Mouse (Mus musculus) C2C12 (cell line): ENCODE data around the gene Fbxo22.

ENCODE experiments used
- CTCF ChIP-seq: IDR thresholded peaks from one replicate; pipeline ENCODE4 v1.5.1; 2011; ENCODE audit not compliant: control insufficient read depth, insufficient read depth, insufficient read length
- MAX ChIP-seq: IDR thresholded peaks from one replicate; pipeline ENCODE4 v1.6.1; 2011; ENCODE audit warnings: mild to moderate bottlenecking, control low read depth
- MYOD1 ChIP-seq: IDR thresholded peaks from one replicate; pipeline ENCODE4 v1.6.1; 2011; ENCODE audit warnings: low read depth; ENCODE audit not compliant: control insufficient read depth, insufficient read length
- MYOG ChIP-seq: IDR thresholded peaks from one replicate; pipeline ENCODE4 v1.6.1; 2011; ENCODE audit not compliant: control insufficient read depth, insufficient read length; ENCODE audit errors: extremely low read depth
- USF1 ChIP-seq: IDR thresholded peaks from one replicate; pipeline ENCODE4 v1.6.1; 2011; ENCODE audit warnings: low read depth, mild to moderate bottlenecking, control low read depth, moderate library complexity

DNA sequence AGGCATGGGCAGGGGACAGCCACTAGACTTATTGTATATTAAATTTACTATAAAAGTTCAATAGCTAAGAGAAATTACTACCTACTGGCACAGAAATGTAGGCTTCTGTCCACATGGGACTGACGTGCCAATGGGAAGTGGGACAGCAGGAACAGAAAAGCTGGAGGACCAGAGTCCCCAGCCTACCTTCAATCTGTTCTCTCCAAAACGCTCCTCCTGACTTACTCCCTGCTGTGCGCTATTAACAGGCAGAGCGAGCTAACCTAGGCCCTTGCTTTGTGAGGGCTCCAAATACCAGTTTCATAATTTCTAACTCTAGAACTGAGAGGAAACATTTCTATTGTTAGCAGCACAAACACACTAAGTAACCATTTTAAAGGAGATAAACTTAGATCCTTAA is 65.2 kb downstream of the Fbxo22 start:
- TF ChIP-seq CTCF (no peak), MYOG (no peak), MYOD1 (no peak), MAX (no peak), USF1 (no peak)
